Mouse (Mus musculus) brown adipose tissue, adult 24 weeks (tissue): Measurements from ENCODE around the gene Gcnt3. TPM values are rescaled to one million over a fixed set of nuclear protein-coding genes. Genes with fewer than 3 reads are reported as not detected.

ENCODE experiments used
- H3K27ac ChIP-seq: fragments of 200-500 bp; replicated peaks from 2 replicates; pipeline ENCODE4 v1.5.1; 2012; ENCODE audit warnings: low read depth, mild to moderate bottlenecking, low read length
- H3K4me1 ChIP-seq: fragments of 200-500 bp; 2 replicates; pipeline ENCODE4 v1.6.1; 2012; ENCODE audit warnings: low read length, mixed read lengths; ENCODE audit not compliant: control insufficient read depth, insufficient read depth, insufficient read length
- H3K4me3 ChIP-seq: fragments of 200-500 bp; 2 replicates; pipeline ENCODE4 v1.5.1; 2012; ENCODE audit warnings: low read depth, mild to moderate bottlenecking, low read length, moderate library complexity; ENCODE audit not compliant: insufficient read depth
- polyA plus RNA-seq: library from polyadenylated mRNA; stranded (reverse); fragments of >200 nt; gene quantifications from 2 replicates; pipeline ENCODE4 v1.2.4, GENCODE M21; 2012; ENCODE audit not compliant: missing spikeins, insufficient read depth, insufficient read length

Gcnt3 gene
- polyA plus RNA-seq, result not detected in 2 replicates

- Histone ChIP-seq H3K4me3 (no peak within 1 kb of the TSS), H3K27ac (no peak within 1 kb of the TSS), H3K4me1 (no peaks in the 10 kb centered on the region)
These were observed at the start of gene Gcnt3 for GRCm38 (mm10) chr9:70037988-70038387. TSS of gene Gcnt3 (minus strand) at chr9:70038088.

DNA sequence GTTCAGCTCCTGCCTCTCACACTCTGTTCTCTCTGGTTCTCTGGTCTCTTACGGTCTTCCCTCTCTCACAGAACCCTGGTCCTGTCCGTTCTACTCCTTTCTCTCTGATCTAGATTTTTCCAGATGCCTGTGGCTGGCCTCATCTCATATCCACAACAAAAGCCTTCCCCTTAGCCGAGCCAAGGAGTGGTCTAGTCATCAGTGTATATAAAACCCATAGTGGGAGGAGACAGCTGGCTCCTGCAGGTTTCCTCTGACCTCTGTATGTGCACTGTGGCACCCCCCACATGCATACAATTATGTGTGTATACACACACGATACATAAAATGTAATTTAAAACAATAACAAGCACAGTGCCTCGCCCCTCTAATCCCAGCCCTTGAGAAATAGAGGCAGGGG lies 49.5 kb upstream of the Gcnt3 start:
- Histone ChIP-seq H3K4me3 (no peak overlapping the region), H3K27ac (no peak overlapping the region), H3K4me1 (no peaks in the 10 kb centered on the region)

DNA sequence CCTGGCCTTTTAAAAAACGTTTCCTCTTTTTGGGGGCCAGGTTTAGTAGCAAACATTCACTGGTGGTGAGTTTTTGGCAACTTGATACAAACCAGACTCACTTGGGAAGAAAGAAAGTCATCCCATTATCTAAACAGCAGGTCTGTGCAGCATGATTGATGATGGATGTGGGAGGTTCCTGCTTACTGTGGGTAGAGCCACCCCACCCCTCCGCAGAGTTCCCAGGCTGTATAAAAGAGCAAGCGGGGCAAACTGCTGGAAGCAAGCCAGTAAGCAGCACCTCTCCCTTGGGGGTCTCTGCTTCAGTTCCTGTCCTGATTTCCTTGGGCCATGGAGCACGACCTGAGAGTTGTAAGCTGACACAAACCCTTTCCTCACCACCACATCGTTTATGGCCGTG lies 48.2 kb upstream of the Gcnt3 start:
- H3K27ac ChIP-seq, result no peak overlapping the region
- H3K4me3 ChIP-seq, result no peak overlapping the region
- H3K4me1 ChIP-seq, result no peaks in the 10 kb centered on the region

DNA sequence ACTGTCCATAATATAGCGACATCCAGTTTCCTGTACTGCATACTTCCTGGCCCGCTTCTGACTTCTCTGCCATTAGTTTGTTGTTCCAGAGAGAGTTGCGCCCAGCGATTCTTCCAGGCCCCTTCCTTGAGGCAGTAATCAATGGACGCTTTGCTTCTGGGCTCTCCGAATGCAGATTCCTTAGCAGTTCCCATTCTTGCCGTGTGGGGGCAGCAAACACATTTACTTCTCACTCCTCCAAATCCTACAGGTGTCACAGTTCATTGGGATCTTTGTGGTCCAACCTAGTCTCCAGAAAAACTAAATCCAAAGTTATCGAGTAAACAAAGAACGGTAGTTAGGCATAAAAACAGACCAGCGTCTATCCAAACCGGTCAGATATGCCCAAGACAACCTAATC lies 46.2 kb upstream of the Gcnt3 start:
- H3K4me3 ChIP-seq, result no peak overlapping the region
- no peak overlapping the region for H3K27ac ChIP-seq
- no peaks in the 10 kb centered on the region for H3K4me1 ChIP-seq

GRCm38 (mm10) chr9:70082357-70083204 lies 44.7 kb upstream of the Gcnt3 start:
- Histone ChIP-seq H3K27ac (no peak overlapping the region), H3K4me1 (no peaks in the 10 kb centered on the region), H3K4me3 (no peak overlapping the region)

GRCm38 (mm10) chr9:70081767-70082166 lies 43.9 kb upstream of the Gcnt3 start:
- Histone ChIP-seq H3K4me1 (no peaks in the 10 kb centered on the region), H3K27ac (no peak overlapping the region), H3K4me3 (no peak overlapping the region)

GRCm38 (mm10) chr9:70080976-70081375 lies 43.1 kb upstream of the Gcnt3 start:
- Histone ChIP-seq H3K27ac (no peak overlapping the region), H3K4me3 (no peak overlapping the region), H3K4me1 (no peaks in the 10 kb centered on the region)

DNA sequence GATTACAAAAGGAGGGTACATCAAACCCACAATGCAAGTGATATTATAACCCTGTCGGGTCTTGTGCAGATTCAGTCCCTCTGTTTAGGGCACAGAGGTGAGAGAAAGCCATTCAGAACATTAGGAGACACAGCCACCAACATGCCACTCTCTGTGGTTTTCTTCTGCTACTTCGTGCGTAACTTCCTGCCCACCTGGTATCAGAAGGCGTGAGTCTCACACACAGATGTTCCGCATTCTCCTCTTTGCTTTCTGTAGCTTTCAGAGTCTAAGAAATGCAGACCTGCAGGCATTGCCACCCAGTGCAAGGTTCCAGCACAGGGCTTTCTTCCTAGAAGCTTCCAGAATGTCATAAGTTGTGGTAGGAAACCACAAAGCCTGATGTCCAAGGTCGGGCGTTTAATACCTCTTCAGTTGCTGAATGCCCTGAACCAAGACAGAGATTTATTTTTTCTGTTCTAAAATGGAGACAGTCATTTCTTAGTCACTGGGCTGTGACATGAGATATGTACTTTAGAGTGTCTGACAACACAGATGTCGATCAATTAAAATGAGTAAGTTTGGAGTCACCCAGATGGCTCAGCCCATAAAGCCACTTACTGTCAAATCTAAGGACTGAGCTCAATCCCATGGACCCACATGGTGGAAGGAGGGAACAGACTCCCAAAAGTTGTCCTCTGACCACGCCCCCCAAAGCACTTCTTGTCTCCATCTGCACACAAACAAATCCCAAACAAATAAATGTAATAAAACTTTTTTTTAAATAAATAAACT lies 42.3 kb upstream of the Gcnt3 start:
- Histone ChIP-seq H3K4me1 (no peaks in the 10 kb centered on the region), H3K4me3 (no peak overlapping the region), H3K27ac (no peak overlapping the region)

DNA sequence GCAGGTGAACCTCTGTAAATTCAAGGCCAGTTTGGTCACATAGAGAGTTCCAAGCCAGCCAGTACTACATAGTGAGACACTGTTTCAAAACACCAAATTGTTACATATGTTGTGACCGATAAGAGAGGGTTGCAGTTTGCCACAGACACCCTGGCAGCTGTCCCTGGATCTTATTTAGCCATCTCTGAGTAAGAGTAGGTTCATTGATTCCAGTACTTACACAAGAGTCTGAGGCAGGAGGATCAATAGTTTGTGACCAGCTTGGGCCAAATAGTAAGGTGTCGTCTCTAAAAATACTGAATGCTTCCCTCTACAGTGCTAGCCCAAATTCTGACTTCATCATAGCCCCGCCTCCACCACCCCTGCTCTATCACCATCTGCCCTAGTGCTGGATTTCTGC lies 40.1 kb upstream of the Gcnt3 start:
- no peak overlapping the region for H3K27ac ChIP-seq
- no peak overlapping the region for H3K4me3 ChIP-seq
- H3K4me1 ChIP-seq, result no peaks in the 10 kb centered on the region

DNA sequence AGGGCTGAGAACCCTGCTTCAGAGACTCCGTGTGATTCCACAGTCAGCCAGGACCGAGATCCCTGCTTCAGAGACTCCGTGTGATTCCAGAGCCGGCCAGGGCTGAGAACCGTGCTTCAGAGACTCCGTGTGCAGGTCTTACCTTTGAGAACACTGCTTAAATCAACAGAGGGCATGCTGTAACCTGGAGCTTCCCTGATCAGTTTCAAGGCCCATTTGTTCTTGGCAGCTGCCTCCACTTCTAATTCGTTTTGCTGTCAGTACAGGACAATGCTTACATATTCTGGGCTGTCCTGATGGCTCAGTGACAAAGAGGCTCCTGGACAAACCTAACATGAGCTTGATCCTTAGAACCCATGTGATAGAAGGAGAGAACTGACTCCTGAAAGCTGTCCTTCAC lies 39.3 kb upstream of the Gcnt3 start:
- Histone ChIP-seq H3K27ac (no peak overlapping the region), H3K4me3 (no peak overlapping the region), H3K4me1 (no peaks in the 10 kb centered on the region)

DNA sequence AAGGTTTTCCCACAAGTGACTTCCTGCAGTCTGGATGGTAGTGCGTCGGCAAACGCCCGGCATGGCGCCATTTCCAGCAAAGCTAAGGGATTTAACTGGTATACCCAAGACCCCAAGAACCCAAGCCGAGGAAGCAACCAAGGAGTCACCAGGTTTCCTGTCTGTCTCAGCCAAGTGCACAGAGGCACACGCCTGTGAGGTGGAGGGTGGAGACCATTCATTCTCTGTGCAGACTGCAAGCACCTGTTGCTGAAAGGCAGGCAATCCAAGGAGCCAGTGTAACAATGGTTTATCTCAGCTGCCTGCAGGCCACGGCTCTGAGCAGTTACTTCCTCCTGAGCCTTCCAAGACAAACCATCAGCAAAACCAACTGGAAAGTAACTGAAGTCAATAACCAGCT lies 34.5 kb upstream of the Gcnt3 start:
- H3K27ac ChIP-seq, result no peak overlapping the region
- H3K4me3 ChIP-seq, result no peak overlapping the region
- H3K4me1 ChIP-seq, result no peaks in the 10 kb centered on the region

GRCm38 (mm10) chr9:70069961-70070435 lies 32.1 kb upstream of the Gcnt3 start:
- Histone ChIP-seq H3K4me3 (no peak overlapping the region), H3K27ac (no peak overlapping the region)

DNA sequence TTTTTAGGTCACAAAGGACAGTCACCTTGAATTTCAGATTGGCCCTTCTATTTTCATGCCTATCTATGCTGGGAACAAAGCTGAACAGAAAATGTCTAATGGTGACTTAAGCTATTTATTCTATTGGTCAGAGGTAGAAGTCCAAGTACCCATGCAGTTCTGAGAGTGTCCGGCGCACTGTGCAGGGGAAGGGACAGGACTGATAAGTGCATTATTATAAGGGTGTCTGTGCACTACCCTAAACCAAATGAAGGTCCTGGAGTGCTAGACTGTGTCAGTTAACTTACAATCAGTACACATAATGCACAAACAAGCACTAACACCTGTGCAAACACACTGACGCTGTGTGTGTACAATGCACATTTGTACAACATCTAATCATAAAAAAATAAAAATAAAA lies 29.6 kb upstream of the Gcnt3 start:
- no peaks in the 10 kb centered on the region for H3K4me1 ChIP-seq
- H3K4me3 ChIP-seq, result no peak overlapping the region
- no peak overlapping the region for H3K27ac ChIP-seq

More at GRCm38 (mm10) chr9:70069961-70070435, 32.1 kb upstream of the Gcnt3 start:
- H3K4me1 ChIP-seq, result no peaks in the 10 kb centered on the region

DNA sequence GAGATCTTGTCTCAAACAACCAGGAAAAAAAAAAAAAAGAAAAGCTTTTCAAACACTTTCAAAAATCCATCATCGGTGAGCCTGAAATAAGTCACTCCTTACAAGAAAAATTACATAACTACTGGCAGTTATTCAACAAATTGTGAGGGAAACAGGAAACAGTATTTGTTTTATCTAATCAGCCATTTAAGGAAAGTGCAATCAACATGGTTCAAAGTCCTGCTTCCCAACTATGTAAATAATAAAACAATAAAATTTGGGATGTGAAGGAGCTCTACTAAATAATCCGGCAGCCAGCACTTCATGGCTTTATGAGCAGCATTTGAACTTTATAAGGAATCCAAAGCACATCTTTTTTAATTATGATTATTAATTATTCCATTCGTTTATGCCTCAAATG lies 24.1 kb upstream of the Gcnt3 start:
- no peak overlapping the region for H3K27ac ChIP-seq
- no peaks in the 10 kb centered on the region for H3K4me1 ChIP-seq
- no peak overlapping the region for H3K4me3 ChIP-seq

- Histone ChIP-seq H3K4me1 (no peaks in the 10 kb centered on the region), H3K4me3 (no peak overlapping the region), H3K27ac (no peak overlapping the region)
These were observed 15.5 kb upstream of the Gcnt3 start for GRCm38 (mm10) chr9:70053411-70053810.
